Mouse (Mus musculus) forebrain, embryonic 15.5 days (tissue): ENCODE results near the gene Mpzl3. TPM values are rescaled to one million over a fixed set of nuclear protein-coding genes. Genes with fewer than 3 reads are reported as not detected.
"Not testable (repeated sequence)": the region's sequence is repeated elsewhere in the genome, so short reads cannot be mapped to it uniquely, and the experiment has no call there.

Experiments
- ATAC-seq: fragments of 200-750 bp; cut with Nextera tagmentation; replicated peaks from 2 replicates; pipeline ENCODE4 v1.8.0; 2017; ENCODE audit warnings: mild to moderate bottlenecking, moderate TSS enrichment, moderate library complexity
- H3K27ac ChIP-seq: fragments of 300-500 bp; sonication (generic); replicated peaks from 2 replicates; pipeline ENCODE4 v1.5.1; 2015; ENCODE audit warnings: mild to moderate bottlenecking, inconsistent platforms
- H3K27me3 ChIP-seq: fragments of 300-500 bp; sonication (generic); 2 replicates; pipeline ENCODE4 v1.6.1; 2015; ENCODE audit warnings: inconsistent platforms
- H3K36me3 ChIP-seq: fragments of 300-500 bp; sonication (generic); 2 replicates; pipeline ENCODE4 v1.6.1; 2015; ENCODE audit warnings: mild to moderate bottlenecking, inconsistent platforms
- H3K4me1 ChIP-seq: fragments of 300-500 bp; sonication (generic); 2 replicates; pipeline ENCODE4 v1.6.1; 2015; ENCODE audit warnings: inconsistent platforms
- H3K4me2 ChIP-seq: fragments of 300-500 bp; sonication (generic); replicated peaks from 2 replicates; pipeline ENCODE4 v1.6.1; 2015; ENCODE audit warnings: mild to moderate bottlenecking, inconsistent platforms
- H3K4me3 ChIP-seq: fragments of 300-500 bp; sonication (generic); 2 replicates; pipeline ENCODE4 v1.5.1; 2015; ENCODE audit warnings: mild to moderate bottlenecking, inconsistent platforms
- H3K9ac ChIP-seq: fragments of 300-500 bp; sonication (generic); replicated peaks from 2 replicates; pipeline ENCODE4 v1.6.1; 2015; ENCODE audit warnings: mild to moderate bottlenecking, inconsistent platforms
- H3K9me3 ChIP-seq: fragments of 300-500 bp; sonication (generic); 2 replicates; pipeline ENCODE4 v1.6.1; 2016; ENCODE audit warnings: inconsistent platforms
- WGBS: fragments of 180-500 bp; shearing (Covaris S2); methylation state at CpG from one replicate; pipeline ENCODE4 v1.1.7; 2015; ENCODE audit warnings: mixed read lengths; 5-methylcytosine and 5-hydroxymethylcytosine counted together
- polyA plus RNA-seq: library from polyadenylated mRNA; unstranded; fragments of >200 nt; fragmentation: Nextera tagmentation; extraction: Ambion mirVana; gene quantifications from 2 replicates; pipeline ENCODE4 v1.2.1, GENCODE M21; 2015

The Mpzl3 gene
- polyA plus RNA-seq, 1 experiment from 2014 or later, result 1.1 TPM

DNA sequence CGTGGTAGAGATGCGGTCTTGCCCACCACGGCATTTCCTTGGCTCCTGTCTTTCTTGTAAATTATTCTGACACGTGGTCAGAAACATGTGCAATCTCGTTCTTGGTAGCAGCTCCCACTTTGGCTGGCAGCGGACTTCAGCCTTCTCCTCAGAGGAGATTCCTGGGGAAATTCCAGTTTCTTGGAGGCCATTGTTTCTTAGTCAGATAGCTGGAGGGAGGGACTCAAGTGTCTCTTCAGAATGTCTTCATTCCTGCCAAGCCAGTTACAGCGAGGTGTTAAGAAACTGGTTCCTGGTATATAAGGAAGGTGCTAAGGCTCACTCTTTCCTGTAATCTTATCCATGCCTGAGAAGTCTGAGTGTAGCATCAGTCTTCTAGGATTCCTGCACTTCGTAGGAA lies 27.6 kb upstream of the Mpzl3 start:
- H3K27ac ChIP-seq, result no peak overlapping the region
- H3K4me3 ChIP-seq, result no peak overlapping the region
- no peak for ATAC-seq
- no peak overlapping the region for H3K9ac ChIP-seq
- no peaks in the 10 kb centered on the region for H3K4me1 ChIP-seq
- no peak overlapping the region for H3K4me2 ChIP-seq
- H3K27me3 ChIP-seq, result no peaks in the 10 kb centered on the region
- 75% methylated on average over 8 of the region's 8 CpGs for WGBS
- no peaks in the 10 kb centered on the region for H3K36me3 ChIP-seq
- no peaks in the 10 kb centered on the region for H3K9me3 ChIP-seq

DNA sequence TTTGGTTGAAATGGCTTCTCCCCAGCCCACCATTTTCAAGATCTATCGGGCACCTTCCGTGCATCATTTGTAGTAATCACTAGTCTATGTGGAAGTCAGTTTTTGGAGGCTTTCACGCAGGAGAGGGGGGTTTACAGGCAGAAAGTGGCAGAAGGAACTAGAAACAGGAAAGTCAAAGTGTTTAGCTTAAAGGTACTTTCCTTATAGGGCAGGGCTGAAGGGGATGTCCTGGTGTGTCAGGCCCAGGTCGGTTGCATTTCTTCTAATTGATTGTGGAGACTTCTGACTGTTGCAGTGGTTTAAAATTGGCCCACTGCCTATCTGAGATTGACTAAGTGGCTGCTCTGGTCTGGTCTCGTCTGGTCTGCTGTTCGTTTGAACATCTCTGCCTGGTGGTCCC lies 24.6 kb upstream of the Mpzl3 start:
- no peak overlapping the region for H3K27ac ChIP-seq
- no peaks in the 10 kb centered on the region for H3K4me1 ChIP-seq
- WGBS, result 75% methylated on average over 6 of the region's 6 CpGs

GRCm38 (mm10) chr9:45032261-45032660 lies 22.7 kb upstream of the Mpzl3 start:
- Histone ChIP-seq H3K36me3 (no peaks in the 10 kb centered on the region), H3K4me1 (no peaks in the 10 kb centered on the region), H3K9me3 (no peaks in the 10 kb centered on the region), H3K4me2 (no peak overlapping the region), H3K9ac (no peak overlapping the region), H3K27ac (no peak overlapping the region), H3K4me3 (no peak overlapping the region), H3K27me3 (no peaks in the 10 kb centered on the region)
- no peak for ATAC-seq
- WGBS, result 82% methylated on average over 2 of the region's 2 CpGs

More for the DNA sequence above, 24.6 kb upstream of the Mpzl3 start:
- H3K9ac ChIP-seq, result no peak overlapping the region
- H3K4me2 ChIP-seq, result no peak overlapping the region
- ATAC-seq, result no peak
- H3K4me3 ChIP-seq, result no peak overlapping the region
- no peaks in the 10 kb centered on the region for H3K36me3 ChIP-seq
- H3K27me3 ChIP-seq, result no peaks in the 10 kb centered on the region
- H3K9me3 ChIP-seq, result no peaks in the 10 kb centered on the region

GRCm38 (mm10) chr9:45034526-45034925 lies 20.5 kb upstream of the Mpzl3 start:
- H3K9ac ChIP-seq, result no peak overlapping the region
- no peak for ATAC-seq

DNA sequence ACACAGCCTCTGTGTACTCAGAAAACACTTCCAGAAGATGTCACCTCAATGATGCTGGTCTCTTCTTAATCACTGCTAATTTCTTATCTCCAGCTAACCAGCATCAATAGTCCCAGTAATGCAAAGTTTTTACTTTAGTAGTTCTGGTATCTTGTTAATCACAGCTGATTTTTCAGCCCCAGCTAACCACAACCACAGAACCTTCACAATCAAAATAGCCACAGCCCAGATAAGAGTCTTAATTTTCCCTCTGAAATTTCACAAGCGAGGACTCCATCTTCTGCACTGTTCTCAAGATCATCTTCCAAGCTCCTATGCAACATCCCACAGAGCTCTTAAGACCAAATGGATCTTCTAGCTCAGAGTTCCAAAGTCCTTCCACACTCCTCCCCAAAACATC lies 17.2 kb upstream of the Mpzl3 start:
- WGBS, result 87% methylated on average over 1 of the region's 1 CpGs
- peaks cover 45% of the 10 kb centered on the region for H3K27me3 ChIP-seq
- not testable (repeated sequence) for H3K4me1 ChIP-seq, H3K4me2 ChIP-seq, H3K9ac ChIP-seq, H3K36me3 ChIP-seq, H3K9me3 ChIP-seq, H3K27ac ChIP-seq, ATAC-seq, H3K4me3 ChIP-seq

More at GRCm38 (mm10) chr9:45034526-45034925, 20.5 kb upstream of the Mpzl3 start:
- no peak overlapping the region for H3K4me2 ChIP-seq
- H3K27ac ChIP-seq, result no peak overlapping the region
- peaks cover 12% of the 10 kb centered on the region; the same call in 1 of the 2 replicates for H3K27me3 ChIP-seq
- 82% methylated on average over 3 of the region's 3 CpGs for WGBS
- H3K4me1 ChIP-seq, result no peaks in the 10 kb centered on the region
- no peak overlapping the region for H3K4me3 ChIP-seq
- no peaks in the 10 kb centered on the region for H3K9me3 ChIP-seq
- no peaks in the 10 kb centered on the region for H3K36me3 ChIP-seq

DNA sequence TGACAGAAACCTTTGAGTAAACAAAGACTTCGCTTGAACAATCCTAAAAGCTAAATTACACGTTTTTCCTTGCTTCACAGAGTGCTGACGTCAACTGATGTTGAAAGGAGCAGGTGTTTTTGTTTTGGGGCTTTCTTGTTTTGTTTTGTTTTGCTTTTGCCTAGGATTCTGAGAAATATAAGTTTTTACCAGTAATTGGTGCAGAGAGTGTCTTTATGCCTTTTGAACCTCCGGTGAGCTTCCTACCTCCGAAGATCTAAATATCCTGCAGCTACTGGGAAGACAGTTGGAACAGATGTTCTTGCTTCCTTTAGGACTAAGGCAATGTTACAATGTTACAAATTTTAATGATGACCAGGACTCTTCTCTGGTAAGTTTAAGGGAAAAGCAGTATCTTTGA lies 15.5 kb upstream of the Mpzl3 start, which contains the start of gene Mpzl2:
Mpzl2 (plus strand) TSS at position 301 of the 400 bp plus-strand sequence.
- Histone ChIP-seq H3K36me3 (no peaks in the 10 kb centered on the region), H3K4me3 (no peak within 1 kb of the TSS), H3K4me1 (no peaks in the 10 kb centered on the region), H3K9ac (no peak within 1 kb of the TSS), H3K27ac (no peak within 1 kb of the TSS), H3K9me3 (no peaks in the 10 kb centered on the region), H3K4me2 (no peak within 1 kb of the TSS), H3K27me3 (peaks cover 59% of the 10 kb centered on the region)
- no peak for ATAC-seq
- 63% methylated on average over 5 of the region's 5 CpGs for WGBS

DNA sequence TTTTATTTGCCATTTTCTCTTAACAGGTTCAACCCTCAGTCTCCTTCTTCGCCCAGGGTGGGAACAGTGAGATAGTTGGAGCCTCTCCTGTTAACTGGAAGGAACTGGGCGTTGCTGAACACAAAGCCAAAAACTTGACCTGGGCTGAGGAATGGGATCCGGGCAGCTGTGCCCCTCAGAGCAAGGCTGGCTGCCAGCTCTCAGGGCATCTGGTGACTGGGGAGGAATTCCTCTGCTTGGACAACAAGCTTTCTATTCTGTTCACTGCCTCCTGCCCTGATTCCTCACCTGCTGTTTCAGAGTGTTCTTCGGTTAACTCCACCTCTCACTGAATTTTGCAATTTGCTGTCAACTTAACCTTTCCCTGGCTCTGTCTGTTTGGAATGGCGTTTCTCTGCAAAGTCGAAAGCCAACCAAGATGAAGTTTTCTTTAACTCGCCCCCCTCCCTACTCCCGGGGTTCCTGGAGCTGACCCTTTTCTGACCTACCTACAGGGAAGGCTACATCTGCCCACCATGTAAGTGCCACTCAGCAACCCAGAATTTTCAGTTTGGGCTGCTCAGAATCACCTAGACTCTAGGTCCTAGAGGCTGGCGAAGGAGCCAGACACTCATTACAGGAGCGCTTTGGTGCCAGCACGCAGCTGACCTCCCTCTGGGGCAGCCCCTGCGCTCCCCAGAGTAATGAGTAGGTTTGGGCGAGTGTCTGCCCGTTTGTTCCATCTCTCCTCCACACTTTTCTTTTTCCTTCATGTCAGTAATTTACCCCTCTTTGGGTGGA lies 14.7 kb upstream of the Mpzl3 start:
- Histone ChIP-seq H3K9ac (no peak overlapping the region), H3K9me3 (no peaks in the 10 kb centered on the region), H3K4me1 (no peaks in the 10 kb centered on the region), H3K27ac (no peak overlapping the region), H3K4me2 (no peak overlapping the region), H3K27me3 (peaks cover 63% of the 10 kb centered on the region), H3K4me3 (no peak overlapping the region), H3K36me3 (no peaks in the 10 kb centered on the region)
- 12% methylated on average over 14 of the region's 14 CpGs for WGBS
- no peak for ATAC-seq

- H3K4me2 ChIP-seq, result no peak overlapping the region
- H3K9ac ChIP-seq, result no peak overlapping the region
- 23% methylated on average over 10 of the region's 17 CpGs for WGBS
- no peaks in the 10 kb centered on the region for H3K36me3 ChIP-seq
- ATAC-seq, result no peak
- no peaks in the 10 kb centered on the region for H3K9me3 ChIP-seq
- no peak overlapping the region for H3K4me3 ChIP-seq
- peaks cover 63% of the 10 kb centered on the region for H3K27me3 ChIP-seq
- H3K27ac ChIP-seq, result no peak overlapping the region
- no peaks in the 10 kb centered on the region for H3K4me1 ChIP-seq
These were observed 13.7 kb upstream of the Mpzl3 start for GRCm38 (mm10) chr9:45041131-45041838.

GRCm38 (mm10) chr9:45042056-45042720 lies 12.8 kb upstream of the Mpzl3 start:
- ATAC-seq, result no peak
- H3K36me3 ChIP-seq, result no peaks in the 10 kb centered on the region
- H3K4me3 ChIP-seq, result no peak overlapping the region
- no peak overlapping the region for H3K9ac ChIP-seq
- WGBS, result 5% methylated on average over 20 of the region's 20 CpGs
- peaks cover 68% of the 10 kb centered on the region for H3K27me3 ChIP-seq
- H3K9me3 ChIP-seq, result no peaks in the 10 kb centered on the region
- H3K4me1 ChIP-seq, result no peaks in the 10 kb centered on the region
- H3K27ac ChIP-seq, result no peak overlapping the region
- no peak overlapping the region; the same call in 1 of the 2 replicates for H3K4me2 ChIP-seq

- Histone ChIP-seq H3K36me3 (no peaks in the 10 kb centered on the region), H3K4me1 (no peaks in the 10 kb centered on the region), H3K27me3 (peaks cover 70% of the 10 kb centered on the region), H3K4me2 (no peak overlapping the region; the same call in 1 of the 2 replicates), H3K9ac (no peak overlapping the region), H3K27ac (no peak overlapping the region), H3K9me3 (no peaks in the 10 kb centered on the region), H3K4me3 (no peak overlapping the region)
- ATAC-seq, result no peak
- under 1% methylated on average over 10 of the region's 10 CpGs for WGBS
These were observed 12.0 kb upstream of the Mpzl3 start for GRCm38 (mm10) chr9:45042947-45043346.

- Histone ChIP-seq H3K4me2 (no peak overlapping the region), H3K36me3 (no peaks in the 10 kb centered on the region), H3K4me1 (no peaks in the 10 kb centered on the region), H3K27me3 (peaks cover 41% of the 10 kb centered on the region), H3K9ac (no peak overlapping the region), H3K27ac (no peak overlapping the region), H3K9me3 (no peaks in the 10 kb centered on the region), H3K4me3 (no peak overlapping the region)
- ATAC-seq, result no peak
- 93% methylated on average over 16 of the region's 16 CpGs for WGBS
These were observed 8.0 kb upstream of the Mpzl3 start for GRCm38 (mm10) chr9:45046973-45047372.

DNA sequence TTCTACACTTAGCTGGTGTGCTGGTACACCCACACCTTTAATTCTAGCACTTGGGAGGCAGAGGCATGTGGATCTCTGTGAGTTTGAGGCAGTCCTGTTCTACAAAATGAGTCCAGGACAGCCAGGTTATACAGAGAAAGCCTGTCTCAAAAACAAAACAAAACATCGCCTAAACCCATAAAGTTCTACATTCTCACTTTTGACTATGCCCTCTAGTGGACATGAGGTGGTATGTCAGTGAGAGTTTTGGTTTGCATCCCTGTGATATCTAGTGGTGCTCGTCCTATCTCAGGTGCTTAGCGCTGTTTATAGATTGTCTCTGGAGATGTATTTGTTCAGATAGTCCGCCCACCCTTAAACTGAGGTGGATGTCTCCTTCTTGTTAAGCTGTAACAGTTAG lies 6.5 kb upstream of the Mpzl3 start:
- no peak overlapping the region for H3K27ac ChIP-seq
- ATAC-seq, result no peak
- H3K9ac ChIP-seq, result no peak overlapping the region
- H3K9me3 ChIP-seq, result no peaks in the 10 kb centered on the region
- H3K4me3 ChIP-seq, result no peak overlapping the region
- no peak overlapping the region for H3K4me2 ChIP-seq
- 29% methylated on average over 4 of the region's 4 CpGs for WGBS
- peaks cover 37% of the 10 kb centered on the region for H3K27me3 ChIP-seq
- H3K4me1 ChIP-seq, result no peaks in the 10 kb centered on the region
- H3K36me3 ChIP-seq, result no peaks in the 10 kb centered on the region
